Mouse (Mus musculus): ENCODE measurements around the gene Pald1.

DNA sequence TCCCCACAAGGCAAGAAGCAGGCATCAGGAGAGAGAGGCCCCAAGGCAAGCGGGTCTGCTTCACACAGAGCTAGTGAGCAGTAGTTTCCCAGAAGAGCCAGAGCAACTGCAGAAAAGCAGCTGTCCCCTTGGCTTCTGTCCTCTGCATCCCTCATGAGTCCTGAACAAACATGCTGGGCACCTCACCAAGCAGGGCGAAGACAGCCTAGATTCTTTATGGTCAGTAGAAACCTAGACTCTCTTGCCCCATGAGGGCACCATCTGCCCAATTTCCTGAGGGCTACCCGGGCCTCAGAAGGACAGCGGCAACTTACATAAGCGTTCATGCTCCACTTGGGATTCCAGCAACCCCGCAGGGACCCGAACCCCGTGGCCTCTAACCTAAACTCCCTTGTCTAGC, 20.3 kb downstream of the Pald1 start:
- TF ChIP-seq USF1 (IDR thresholded peaks at IDR 0.05; ENCODE audit: low read depth) (no peak), CTCF (IDR thresholded peaks at IDR 0.05; ENCODE audit: control insufficient read depth, insufficient read depth, insufficient read length) (no peak)
